Mouse (Mus musculus) left cerebral cortex, adult 18-20 months (tissue): ENCODE measurements around the gene Plekha5. TPM values are rescaled to one million over a fixed set of nuclear protein-coding genes. Genes with fewer than 3 reads are reported as not detected.
"Not testable (repeated sequence)": the region's sequence is repeated elsewhere in the genome, so short reads cannot be mapped to it uniquely, and the experiment has no call there.

Experiments used
- DNase-seq, 2 experiments: peaks; one replicate each; pipeline ENCODE4 v3.0.0; 2021 to 2022; ENCODE audit warnings: low spot score in 2 of 2, mixed read lengths in 1 of 2
- total RNA-seq, 2 experiments: library from RNA; stranded (reverse); gene quantifications; 2 replicates each; pipeline ENCODE4 v1.2.3; 2021

Plekha5 gene
- total RNA-seq, 2 experiments from 2014 or later = 110 to 111 TPM

GRCm38 (mm10) chr6:140576133-140576532, 152.3 kb downstream of the Plekha5 start:
- DNase-seq = peak in 1 of 2 experiments; percentile 32

DNA sequence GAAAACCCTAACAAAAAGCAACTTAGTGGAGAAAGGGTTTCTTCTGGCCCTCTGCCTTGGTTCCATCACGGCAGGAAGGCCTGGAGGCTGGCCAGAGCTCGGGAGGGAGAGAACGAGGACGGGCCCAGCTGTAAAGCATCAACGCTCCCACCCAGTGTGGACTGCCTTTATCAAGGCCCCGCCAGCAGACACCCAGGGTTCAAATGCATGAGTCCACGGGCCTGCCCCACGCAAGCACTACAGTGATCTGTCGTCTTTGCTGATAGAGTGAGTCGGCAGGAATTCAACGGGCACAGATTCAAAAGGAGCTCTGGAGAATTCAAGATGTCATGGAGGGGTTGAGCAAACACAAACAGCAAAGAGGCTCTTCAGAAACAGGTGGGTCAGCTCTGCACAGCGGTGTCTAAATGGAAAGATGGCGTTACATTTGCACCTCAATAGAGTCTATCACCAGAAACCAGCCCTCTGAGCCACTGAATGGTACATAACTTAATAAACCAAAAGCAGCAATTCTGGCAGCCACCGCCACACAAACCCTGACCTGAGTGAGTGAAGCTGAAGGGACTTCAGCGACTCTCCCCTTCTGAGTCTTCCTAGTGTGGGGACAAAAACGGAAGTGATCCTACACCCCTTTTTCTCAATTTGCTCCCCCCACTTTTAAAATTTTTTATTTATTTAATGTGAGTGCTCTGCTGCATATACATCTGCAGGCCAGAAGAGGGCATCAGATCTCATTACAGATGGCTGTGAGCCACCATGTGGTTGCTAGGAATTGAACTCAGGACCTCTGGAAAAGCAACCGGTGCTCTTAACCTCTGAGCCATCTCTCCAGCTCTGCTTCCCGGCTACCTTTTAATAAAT, 153.3 kb downstream of the Plekha5 start:
- no peak for DNase-seq

DNA sequence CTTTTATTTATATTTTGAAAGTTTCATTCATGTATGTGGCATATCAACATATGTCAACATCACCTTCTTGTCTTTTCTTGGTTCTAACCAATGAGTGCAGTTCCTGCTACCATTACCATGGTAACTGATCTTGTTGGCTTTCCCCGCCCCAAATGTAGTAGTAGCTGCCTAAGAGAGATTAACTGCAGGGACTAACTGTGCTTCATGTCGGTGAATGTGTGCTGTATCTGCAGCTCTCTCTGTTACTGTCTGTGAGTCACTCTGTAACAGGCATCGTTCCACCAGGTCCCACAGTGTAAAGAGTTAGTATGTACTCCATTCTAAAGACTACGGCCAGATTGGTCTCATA, 153.9 kb downstream of the Plekha5 start:
- no peak for DNase-seq

DNA sequence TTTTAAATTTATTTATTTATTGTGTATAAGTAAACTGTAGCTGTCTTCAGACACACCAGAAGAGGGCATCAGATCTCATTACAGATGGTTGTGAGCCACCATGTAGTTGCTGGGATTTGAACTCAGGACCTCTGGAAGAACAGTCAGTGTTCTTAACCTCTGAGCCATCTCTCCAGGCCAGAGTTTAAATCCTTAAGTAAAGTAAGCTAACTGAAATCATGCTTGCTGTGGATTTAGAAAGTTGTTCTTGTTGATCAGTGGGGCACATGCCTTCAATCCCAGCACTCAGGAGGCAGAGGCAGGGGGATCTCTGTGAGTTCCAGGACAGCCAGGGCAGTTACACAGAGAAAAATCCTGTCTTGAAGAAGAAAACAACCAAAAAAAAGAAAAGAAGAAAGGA, 155.1 kb downstream of the Plekha5 start:
- not testable (repeated sequence) for DNase-seq

DNA sequence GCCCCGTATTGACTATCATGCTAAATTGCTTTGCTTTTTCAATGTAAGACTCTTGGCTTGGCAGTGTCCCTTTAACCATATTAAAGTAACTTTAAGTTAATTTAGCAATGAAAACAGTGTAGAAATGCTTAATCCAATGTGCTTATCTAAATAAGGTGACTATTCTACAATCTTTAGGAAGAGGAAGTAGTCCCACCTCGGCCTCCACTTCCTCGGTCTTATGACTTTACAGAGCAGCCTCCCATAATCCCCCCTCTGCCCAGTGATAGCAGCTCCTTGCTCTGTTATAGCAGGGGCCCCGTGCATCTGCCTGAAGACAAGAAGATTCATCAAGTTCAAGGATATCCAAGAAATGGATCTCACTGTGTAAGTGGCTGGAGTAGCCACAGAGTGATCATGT, 156.3 kb downstream of the Plekha5 start:
- no peak for DNase-seq

GRCm38 (mm10) chr6:140586714-140587259, 162.9 kb downstream of the Plekha5 start:
- DNase-seq = no peak

DNA sequence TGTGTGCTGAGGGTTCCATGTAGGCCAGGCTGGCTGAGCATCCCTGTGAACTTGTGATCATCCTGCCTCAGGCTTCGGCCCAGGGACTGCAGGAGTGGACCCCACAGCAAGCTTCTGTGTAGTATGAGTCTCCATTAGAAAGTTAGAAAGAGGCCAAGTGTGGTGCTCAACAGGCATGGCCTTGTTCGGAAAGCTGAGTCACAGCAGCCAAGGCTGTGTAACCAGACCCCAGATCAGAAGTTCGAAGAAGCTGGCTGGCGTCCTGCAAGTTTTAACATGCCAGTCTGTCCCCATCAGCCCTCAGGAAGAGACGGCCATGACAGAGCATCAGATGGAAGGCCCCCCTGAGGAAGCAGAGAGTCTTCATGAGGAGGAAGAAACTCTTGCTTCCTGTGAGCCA, 167.5 kb downstream of the Plekha5 start:
- DNase-seq = no peak

GRCm38 (mm10) chr6:140592713-140593112, 168.9 kb downstream of the Plekha5 start:
- no peak for DNase-seq

DNA sequence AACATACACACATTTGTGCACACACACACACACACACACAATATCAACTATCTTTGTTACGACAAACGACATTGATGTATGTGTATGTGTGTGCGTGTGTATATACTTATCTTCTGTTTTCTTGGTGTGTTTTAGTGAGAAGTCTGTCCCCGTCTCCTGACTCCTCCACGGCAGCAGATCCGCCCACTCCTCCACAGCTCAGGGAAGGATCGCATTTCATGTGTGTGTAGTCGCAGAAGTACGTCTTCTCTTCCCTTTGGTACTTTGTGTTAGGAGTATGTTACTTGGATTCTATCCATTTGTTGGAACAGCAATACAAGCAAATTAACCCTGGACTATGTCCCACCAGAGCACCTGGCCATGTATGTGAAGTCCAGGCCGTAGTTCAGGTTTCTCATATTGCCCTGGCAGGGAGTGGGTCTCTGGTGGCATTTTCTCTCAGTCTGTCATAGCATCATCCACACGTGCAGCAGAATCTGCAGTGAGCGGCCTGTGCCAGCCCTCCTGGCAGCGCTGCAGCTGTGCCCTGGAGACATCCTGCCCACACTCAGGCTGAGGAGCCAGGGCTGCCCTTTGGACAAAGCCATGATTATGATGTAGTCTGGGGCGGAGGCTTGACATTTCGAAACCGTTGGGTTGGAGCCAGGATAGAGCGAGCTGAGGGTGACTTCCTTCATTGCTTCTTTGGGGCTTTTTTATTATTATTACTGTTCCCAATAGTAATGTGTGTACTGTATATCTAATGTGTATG, 169.7 kb downstream of the Plekha5 start:
- DNase-seq = peak; percentile 21 to 39

- not testable (repeated sequence) for DNase-seq
These were observed 171.7 kb downstream of the Plekha5 start for GRCm38 (mm10) chr6:140595551-140595950.

GRCm38 (mm10) chr6:140597381-140598329, 173.8 kb downstream of the Plekha5 start:
- no peak for DNase-seq

DNA sequence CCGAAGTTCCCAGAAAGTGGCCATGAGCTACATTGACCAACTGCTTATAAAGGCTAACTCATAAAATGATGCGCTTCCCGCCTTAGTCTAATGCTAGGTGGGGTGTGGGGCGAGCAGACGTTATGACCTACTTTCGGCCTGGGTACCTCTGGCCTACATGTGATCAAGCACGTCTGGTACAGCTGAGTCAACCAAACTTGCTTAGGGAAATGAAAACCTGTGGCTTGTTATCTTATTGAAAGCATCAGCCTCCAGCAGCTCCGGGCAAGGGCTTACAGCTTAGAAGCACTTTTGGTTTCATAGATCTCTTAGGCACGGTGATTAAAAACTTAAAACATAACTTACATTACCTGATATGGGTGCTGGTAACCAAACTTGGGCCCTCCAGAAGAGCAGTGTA, 174.7 kb downstream of the Plekha5 start:
- no peak for DNase-seq

DNA sequence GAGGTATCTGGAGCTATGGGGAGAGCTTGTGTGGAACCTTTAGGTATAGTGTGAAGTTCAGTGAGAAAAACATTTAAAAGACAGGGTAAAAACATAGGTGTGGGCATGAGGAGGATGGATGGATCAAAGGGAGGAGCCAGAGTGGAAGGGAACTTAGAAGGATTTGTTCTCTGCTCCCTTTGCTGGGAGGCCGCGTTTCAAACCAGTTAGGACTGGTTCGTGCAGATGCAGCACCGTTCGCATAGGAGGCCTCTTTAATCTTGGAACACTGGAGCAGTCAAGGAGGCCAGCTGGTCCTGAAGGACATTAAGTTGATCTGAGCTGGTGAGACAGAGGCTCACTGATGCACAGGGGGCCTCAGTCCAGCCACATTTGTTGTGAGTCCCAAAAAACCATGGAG, 175.5 kb downstream of the Plekha5 start:
- no peak for DNase-seq

- DNase-seq = not testable (repeated sequence)
These were observed 176.8 kb downstream of the Plekha5 start for GRCm38 (mm10) chr6:140600671-140601070.

DNA sequence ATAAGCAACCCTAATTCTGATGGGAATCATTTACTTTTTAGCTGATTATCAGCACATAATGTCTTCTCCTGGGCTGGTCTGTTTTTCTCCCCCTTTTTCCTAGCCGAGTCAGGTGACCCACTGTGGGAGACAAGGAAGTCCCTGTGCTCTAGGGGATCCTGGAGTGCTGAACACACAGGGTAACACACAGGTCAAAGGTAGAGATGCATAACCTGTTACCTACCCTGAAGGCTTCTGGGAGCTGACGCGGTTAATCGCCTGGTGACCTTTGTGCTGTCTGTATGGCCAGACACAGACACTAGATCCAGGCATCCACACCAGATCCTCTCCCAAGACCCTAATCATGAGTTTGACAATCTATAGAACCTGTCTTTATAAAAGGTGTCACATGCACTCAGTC, 177.3 kb downstream of the Plekha5 start:
- no peak for DNase-seq

DNA sequence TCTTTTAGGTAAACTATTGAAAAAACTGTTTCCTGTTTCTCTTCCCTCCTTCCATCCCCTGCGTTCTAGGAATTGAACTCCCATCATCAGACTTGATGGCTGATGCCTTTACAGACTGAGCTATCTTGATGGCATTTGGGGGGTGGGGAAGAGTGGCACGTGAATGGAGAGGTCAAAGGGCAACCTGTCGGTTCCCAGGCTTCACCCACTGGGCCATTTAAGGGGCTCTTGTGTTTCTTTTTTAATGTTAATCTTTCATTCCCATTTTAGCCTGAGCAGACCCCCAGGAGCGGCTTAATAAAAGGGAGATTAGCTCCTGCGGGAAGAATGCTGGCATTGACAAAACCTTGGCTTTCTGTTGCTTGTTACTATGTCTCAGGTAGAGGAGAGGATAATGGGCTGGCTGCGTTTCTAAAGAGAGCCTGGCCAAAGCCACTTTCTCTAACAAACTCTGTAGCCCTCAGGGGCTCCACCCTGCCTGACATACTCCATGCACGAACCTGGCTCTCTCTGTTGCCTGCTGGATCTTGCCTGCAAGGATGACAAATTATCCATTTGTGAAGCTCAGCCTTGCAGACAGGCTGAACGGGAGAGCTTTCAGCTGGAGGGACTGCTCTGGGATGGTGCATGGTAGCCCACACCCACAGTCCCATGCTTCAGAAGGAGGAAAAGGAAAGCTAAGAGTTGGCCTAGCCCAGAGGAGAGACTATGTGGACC, 179.5 kb downstream of the Plekha5 start:
- DNase-seq = no peak

GRCm38 (mm10) chr6:140605173-140605572, 181.3 kb downstream of the Plekha5 start:
- DNase-seq = not testable (repeated sequence)

GRCm38 (mm10) chr6:140605732-140606131, 181.9 kb downstream of the Plekha5 start:
- DNase-seq = no peak

DNA sequence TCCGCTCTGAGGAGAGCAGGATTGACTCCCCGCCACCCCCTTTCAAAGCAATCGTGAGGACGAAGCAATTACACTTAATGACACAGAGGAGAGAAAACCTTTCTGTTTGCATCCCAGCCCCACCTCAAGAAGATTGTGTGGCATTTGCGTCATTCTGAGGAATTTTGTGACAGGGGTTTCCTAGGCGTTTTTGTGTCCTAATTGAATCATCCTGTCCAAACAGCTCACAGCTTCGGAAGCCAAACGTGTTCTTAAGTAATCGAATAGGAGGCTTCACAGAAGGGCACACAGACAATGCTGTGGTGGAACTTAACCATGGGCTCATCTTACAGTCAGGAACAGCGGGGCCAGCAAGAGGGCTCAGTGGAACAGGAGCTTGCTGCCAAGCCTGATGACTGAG, 182.7 kb downstream of the Plekha5 start:
- no peak for DNase-seq

- DNase-seq = no peak
These were observed 184.8 kb downstream of the Plekha5 start for GRCm38 (mm10) chr6:140608666-140609065.
